Mouse (Mus musculus): Measurements from ENCODE around the gene Hirip3.
"Not testable (repeated sequence)": the region's sequence is repeated elsewhere in the genome, so short reads cannot be mapped to it uniquely, and the experiment has no call there.

Hirip3 gene

DNA sequence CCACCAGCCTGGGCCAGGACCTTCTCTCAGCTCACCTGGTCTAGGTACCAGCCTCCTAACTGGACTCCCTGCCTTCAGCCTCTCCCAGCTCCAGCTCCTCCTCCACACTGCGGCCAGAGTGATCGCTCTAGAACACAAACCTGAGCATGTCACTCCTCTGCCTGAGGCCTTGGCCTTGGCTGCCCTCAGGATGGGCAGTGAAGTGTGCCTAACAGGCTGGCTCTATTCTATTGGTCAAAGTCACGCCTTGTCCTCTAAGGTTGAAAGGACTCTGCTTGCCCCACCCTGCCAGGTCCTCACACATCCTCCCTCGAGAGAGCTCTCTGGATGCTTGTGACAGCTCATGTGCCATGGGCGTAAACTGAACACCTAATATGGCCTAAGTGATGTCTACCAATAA lies 8.3 kb upstream of the Hirip3 start:
- no peak for DNase-seq (ENCODE audit: low spot score in 2 of 2)

DNA sequence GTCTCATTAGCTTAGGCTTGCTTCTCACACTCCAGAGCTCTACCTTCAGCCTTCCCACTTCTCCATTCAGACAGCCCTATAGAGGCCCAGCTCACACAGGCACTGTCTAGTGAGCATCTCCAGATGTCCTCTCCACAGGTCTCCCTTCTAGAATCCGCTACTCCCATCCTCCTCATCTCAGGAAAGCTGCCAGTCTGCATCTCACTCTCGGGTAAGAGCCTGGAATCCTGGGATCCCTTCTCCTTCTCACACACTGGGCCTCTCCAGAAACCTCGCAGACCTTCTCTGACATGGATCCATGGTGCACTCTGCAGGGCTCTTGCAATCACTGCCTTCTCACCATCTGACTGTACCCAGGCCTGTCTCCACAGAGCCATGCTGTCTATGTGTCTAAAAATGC lies 6.1 kb upstream of the Hirip3 start:
- DNase-seq (ENCODE audit: low spot score in 2 of 2) = no peak

DNA sequence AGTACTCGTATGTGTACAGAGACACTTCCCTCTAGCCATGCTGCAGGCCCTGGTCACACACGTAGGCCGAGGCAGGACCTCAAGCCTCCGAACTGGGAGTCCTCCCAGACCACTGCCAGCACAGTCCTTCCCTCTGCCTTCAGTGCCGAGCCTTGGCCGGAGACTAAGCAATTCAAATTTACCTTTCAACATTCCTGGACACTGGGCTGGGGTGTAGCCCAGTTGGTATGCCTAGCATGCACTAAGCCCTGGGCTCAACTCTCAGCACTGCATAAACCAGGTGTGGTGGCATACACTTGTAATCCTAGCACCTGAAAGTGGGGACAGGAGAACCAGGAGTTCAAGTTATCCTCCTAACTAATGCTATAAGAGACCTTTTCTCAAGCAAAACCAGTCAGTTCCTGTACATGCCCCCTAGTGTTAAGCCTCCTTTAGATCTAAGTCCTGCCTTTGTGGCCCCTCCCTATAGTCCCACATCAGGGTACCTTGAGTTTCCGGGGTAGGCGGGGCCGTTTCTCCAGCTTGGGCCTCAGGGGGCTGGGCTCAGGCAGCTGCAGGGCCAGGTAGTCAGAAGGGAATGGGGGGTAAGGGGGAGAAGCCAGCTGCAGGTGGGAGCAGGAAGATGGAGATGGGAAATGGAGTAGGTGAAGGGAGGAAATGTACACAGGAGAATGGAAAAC lies 4.9 kb upstream of the Hirip3 start:
- peak; percentile 52 to 56 for DNase-seq (ENCODE audit: low spot score in 2 of 2)

DNA sequence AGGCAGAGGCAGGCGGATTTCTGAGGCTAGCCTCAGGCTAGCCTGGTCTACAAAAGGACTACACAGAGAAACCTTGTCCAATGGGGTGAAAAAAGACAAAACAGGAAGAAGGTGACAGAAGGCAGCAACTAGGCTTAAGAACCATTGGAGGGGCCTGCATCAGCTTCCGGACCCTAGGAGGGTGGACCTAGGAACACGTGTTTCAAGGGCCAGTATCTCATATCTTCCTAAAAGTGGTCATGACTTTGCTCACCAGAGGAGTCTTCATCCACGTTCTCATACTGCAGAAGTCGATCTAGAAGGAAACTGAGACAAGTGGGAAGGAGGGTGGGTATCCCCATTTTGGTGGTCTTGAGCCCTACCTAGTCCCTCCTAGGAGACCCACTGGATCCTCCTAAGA lies 785 bp upstream of the Hirip3 start:
- no peak for DNase-seq (ENCODE audit: low spot score in 2 of 2)

DNA sequence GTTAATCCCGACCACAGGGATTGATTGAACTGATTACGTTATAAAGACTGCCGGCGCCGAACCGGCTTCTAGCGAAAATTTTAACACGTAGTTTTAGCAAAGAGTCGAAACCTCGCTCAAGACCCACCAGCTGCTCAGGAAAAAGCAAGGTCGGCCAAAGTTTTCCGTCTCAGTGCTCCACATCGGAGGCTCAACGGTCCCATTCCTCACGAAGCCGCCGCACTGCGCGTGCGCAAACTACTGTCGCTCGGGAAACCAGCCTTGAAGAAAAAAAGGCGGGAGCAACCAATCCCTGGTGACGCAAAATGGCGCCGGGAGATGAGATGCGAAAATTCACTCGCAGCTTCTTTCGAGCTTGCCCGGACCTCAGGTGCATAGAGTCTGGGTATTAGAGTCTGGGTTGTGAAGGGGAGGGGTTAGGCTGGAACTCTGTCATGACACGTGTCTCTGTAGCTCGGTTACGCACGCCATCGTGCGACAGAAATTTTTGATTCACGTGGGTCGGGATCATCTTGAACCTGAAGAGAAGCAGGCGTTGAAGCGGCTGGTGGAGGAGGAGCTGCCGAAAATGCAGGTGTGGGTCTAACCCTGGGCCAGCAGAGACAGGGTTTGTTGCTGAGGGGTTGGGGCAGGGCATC lies 494 bp downstream of the Hirip3 start, which contains the start of gene Ino80e:
Ino80e (minus strand) TSS at position 231 of the 638 bp plus-strand sequence.
- DNase-seq (ENCODE audit: low spot score in 2 of 2) = peak; percentile 87 to 91

DNA sequence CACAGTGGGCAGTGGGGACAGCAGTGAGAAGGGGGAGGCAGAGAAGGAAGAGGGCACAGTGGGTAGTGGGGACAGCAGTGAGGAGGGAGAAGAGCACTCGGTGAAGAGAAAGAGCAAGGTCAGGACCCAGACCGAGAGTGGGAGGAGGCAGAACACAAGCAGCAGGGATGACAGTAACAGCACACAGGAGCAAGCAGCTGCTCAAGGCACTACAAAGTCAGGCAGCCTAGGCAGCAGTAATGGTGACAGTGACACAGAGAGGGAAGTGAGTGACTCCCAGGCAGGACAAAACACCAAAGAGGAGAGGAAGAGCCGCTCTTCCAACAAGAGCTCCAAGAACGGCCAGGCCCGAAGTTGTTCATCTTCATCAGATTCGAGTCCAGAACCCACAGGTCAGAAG lies 2.0 kb downstream of the Hirip3 start:
- DNase-seq (ENCODE audit: low spot score in 2 of 2) = no peak

DNA sequence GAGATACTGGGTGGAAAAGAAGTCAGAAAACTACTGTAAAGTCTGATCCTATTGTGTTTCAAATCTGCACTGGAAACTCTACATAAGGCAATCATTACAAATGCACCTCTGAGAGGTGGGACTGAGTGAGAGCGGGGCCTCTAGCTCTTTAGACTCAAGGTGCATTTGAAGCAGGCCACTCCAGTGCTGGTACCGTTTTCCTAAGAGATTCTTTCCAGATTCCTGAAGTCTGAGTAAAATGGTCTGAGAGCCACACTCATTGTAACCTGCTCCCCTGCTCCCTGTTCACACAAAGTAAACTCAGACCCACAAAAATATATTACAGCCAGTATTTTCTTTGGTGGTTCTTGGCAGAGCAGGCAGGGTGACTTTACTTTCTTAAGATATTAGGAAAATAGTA lies 5.8 kb downstream of the Hirip3 start:
- DNase-seq (ENCODE audit: low spot score in 2 of 2) = no peak

DNA sequence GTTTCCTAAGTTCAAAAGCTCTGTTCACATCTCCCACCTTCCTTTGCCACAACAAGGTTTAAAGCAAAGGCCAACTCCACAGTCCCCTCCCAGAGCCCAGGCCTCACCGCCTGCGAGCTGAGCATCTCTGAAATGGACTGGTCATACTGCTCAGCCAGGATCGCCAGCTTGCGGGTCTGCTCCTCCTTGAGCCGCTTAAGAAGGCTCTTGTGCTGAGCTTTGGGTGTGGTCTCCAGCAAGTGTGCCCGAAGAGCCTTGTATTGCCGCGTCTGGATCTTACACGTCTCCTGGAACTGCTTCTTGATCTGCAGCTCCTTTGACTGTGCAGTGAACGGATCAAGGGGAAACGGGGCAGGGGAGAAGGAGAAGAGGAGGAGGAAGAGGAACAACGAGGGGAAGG lies 6.2 kb downstream of the Hirip3 start:
- no peak for DNase-seq (ENCODE audit: low spot score in 2 of 2)

DNA sequence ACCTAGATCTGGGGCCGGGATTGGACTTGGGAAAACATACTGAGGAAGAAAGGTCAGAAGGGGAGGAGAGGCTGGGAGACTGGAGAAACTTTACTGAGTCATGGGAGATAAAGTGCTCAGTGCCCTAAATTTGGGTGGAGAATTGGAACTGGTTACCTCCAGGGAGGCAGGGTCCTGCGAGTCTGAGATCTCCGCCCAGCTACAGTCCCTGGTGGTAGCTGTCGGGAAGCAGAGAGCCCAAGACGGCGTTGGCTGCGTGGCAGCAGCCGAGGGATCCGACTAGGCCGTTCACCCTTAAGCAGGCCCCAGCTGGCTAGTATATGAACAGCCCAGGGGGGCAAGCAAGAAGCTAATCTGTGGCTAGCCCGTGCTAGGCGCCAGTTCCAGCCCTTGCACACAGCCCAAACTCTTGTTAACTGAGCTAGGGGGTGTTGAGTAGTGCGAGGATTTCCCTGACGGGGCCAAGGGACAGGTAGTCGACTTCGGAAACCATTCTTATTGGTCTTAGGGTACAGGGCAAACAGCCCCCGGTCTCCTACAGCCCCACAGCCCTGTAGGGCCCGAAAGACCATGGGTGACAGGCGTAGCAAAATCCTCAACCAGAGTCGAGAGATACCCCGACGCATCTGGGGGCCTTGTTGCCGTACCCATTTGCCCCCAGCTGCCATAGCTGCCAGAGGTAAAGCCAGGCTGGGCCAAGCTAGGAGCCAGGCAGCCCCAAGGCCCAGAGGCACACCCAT lies 8.2 kb downstream of the Hirip3 start:
- no peak for DNase-seq (ENCODE audit: low spot score in 2 of 2)

DNA sequence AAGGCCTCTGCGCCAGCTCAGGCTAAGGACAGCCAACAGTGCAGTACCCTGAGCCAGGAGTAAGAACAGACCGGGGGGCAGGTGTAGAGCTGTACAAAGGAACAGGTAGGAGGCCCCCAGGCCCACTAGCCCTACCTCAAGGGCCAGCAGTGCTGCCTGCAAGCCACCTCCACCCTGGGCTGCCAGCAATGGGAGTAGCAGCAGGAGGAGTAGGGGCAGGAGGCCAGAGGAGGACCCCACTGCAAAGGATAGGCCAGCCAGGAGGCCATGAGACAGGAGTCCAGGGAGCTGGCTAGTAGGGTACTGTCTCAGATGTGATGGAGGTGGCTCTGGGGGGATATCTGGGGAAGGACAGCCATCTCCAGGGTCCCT lies 8.7 kb downstream of the Hirip3 start:
- DNase-seq (ENCODE audit: low spot score in 2 of 2) = no peak

DNA sequence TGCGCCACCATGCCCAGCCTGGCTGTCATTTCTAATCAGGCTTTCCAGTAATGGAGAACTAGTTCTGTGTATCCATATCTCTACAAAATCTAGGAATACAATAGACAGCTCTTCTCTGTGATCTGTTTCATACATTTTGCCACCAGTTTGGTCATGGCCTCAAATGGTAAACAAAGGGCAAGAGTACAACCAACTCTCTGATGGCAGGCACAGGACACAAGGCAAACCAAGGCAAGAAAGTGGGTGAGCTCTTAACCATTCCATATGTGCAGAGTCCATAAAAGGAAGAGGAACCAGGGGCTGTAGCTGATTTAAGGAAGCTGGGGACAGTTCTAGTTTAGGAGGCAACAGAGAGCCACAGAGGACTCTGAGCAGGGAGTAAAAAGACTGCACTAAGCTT lies 15.5 kb downstream of the Hirip3 start:
- no peak for DNase-seq (ENCODE audit: low spot score in 2 of 2)

DNA sequence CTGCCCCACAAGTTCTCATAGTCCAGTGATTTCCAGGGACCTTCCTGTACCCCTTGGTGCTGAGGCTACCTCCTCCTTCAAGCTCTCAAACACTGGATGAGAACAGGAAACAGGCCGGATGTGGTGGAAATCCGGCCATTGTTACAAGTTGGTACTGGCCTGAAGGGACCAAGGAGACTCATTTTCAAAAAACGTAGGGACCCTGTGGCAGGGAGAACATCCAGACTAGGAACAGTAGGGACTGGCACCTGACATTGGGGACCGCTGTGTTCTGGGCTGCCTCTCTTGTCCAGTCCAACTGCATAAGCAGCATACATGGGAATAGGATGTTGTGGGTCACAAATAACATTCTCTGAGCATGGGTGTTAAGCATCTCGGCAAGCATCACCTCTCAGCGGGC lies 19.3 kb downstream of the Hirip3 start:
- DNase-seq (ENCODE audit: low spot score in 2 of 2) = no peak

DNA sequence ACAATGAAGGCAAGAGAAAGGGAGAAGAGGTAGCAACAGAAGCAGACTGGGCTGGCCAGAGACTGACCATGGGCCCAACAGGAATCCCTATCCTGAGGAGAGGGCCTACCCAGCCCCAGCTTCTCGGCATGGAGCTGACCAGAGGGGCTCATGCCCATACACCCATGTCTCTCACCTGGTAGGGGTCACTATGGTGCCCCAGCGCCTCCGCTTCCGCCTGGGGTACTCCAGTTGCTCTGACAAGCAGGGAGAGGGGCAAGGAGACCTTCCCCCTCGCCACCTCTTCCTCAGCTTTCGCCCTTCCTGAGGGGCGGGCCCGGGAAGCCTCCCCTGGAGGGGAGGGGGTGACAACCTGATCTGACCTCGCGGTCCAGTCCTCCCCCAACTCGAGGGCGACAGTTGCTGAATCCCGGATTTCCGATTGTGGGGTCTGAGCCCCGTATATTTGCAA lies 22.0 kb downstream of the Hirip3 start:
- peak; percentile 22 to 36 for DNase-seq (ENCODE audit: low spot score in 2 of 2)

DNA sequence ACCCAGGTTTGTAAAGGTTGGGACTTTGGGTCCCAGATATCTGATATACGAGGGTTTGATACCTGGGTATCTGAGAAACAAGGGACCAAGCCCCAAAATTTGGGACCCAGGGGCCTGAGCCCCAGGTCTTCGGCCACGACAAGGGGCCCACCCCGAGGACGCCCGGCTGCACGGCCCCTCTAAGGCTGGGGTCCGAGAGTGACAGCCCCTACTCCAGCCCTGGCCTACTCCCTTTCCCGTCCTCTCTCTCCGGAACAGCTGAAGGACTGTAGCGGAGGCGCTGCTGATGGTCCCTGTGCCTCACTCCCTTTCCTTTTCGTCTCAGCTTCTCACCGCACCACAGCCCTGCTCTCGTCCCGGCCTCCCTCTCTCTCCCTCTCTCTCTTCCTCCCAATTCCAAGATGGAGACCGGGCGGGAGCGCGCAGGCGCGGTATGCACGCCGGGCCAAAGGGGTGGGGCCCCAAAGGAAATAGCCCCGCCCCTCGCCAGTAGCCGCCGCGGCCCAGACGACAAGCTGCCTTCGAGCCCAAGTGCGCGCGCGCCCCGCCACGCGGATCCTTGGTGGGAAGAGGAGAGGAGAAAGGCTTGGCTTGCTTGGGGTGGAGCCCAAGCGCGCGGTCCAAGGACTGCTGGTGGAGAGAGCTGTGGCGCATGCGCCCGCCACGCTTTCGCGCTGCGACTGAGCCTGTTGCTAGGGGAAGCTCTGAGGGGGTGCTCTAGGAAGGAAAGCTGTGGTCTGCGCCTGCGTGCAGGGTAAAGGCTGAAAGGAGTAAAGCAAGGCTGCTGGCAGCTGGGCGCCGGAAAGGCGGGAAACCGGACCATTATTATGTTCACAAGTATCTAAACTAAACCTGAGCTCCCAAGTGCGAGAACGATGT lies 22.8 kb downstream of the Hirip3 start, which contains the start of gene Taok2:
Taok2 (minus strand) TSS at position 418 of the 879 bp plus-strand sequence.
- DNase-seq (ENCODE audit: low spot score in 2 of 2) = peak; percentile 92 to 93

DNA sequence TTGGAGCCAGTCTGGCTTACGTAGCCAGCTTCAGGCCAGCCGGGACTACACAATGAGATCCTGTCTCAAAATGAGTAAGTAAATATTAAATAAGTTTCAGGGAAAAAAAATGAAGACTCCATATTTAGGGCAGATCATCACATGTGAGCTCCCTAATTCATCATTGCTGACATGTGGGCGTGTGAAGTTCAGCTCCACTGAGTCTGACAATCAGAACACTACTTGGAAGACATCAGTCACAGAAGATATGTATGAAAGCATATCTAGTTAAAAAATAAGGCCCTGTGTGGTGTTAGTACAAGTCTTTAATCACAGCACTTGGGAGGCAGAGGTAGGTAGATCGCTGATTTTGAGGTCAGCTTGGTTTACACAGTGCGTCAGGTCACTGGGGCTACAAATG lies 25.5 kb downstream of the Hirip3 start:
- no peak for DNase-seq (ENCODE audit: low spot score in 2 of 2)

DNA sequence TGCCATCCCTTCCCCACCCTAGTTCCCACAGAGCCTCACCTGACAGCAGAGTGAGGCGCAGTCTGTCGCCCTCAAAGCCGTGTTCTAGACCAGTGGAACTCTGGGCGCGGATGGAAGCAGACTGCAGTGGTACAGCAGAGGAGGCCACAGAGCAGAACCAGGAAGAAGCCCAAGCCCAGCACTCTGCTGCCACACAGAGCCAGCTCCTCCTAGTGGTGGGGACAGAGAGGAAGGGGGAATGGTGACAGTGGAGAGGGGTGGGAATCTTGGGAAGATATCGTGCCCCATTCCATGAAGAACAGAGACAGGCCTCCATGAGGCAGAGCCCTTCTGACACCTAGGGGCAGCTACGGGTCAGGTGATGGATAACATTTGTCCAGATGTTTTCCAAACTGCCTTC lies 27.1 kb downstream of the Hirip3 start:
- DNase-seq (ENCODE audit: low spot score in 2 of 2) = peak in 1 of 2 experiments; percentile 24

DNA sequence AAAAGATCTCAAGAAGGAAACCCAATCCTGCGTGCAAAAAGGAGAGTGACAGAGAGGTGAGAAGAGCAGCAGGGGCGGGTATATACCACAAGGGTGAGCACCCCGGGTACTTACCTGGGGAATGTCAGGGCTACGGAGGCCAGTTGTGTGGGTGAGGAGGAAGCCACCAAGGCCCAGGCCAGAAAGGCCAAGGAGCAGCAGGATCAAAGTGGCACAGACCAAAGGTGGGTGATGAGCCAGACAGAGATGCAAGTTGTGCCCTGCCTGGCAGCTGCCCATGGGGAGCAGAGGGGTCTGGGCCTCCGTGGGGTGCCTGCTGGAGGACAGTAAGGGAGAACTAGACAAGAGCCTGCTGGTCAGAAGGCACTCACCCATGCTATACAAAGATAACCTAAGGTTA lies 35.1 kb downstream of the Hirip3 start:
- no peak for DNase-seq (ENCODE audit: low spot score in 2 of 2)

DNA sequence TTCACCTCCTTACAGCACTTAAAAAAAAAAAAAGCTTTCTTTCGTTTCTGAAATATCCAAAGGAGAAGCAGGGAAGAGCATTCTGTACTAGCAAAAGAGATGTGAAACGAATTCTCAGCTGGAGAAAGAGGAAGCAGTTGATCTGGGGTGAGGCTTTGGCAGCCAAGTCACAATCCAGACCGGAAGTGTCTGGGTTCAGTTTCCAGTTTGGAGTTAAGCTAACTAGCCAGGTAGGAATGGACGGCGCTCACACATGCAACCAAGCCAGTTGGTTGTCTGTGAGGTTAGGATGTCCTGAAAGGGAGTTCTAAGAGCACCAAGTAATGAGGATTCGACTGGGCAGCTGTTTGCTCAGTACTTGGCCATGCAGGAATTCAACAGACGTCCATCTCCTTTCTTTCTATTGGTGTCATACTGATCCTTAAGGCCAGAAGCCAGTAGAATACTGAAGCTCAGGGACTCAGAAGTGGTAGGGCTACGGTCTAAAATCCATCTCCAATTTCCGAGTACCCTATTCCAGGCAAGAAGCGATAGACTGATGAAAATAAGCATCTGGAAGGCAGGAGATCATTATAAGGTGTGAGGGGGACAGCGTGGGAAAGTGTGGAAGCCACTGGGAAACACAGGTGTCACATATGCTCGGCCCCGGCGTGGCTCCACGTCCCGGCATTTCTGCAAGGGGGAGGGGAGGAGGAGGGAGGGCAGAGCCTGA lies 35.8 kb downstream of the Hirip3 start:
- no peak for DNase-seq (ENCODE audit: low spot score in 2 of 2)

DNA sequence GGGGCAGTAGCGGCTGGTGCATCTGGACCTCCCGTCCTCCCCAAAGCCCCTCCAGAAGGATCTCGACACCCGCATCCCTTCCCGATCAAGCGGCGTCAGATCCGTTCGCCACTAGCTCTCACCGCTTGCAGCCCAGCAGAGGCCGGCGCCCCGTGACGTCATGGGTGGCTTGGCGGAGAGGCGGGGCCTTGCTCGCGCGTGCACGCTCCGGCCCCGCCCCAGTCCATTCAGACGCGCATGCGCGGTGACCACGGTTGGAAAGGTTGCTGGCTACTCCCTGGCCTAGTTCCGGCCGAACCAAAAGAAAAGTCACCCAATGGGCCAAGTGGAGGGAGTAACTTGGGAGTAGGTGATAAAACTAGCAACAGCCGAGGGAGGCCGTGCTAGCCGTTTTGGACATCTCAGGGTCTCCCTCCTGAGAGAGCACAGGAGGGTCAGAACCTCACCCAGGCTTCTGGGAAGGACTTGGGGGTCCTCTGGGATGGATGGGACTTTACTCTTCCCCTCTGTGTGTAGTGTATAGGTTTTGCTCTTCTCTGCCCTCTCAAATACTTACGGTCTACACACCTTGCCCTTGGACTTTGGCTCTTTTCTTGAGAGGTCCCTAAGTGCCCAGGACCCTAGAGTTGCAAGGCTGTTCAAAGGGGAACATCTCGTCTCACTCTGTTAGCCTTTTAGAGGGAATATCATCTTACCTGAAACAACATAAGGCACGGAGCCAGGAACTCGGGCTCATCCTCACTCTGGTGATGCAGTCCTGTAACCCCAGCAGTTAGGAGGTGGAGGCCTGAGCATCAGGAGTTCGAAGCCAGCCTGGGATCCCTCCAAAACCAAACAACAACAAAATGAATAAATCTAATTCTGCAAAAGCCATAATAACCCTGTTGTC lies 36.6 kb downstream of the Hirip3 start:
- DNase-seq (ENCODE audit: low spot score in 2 of 2) = peak; percentile 85 to 96

DNA sequence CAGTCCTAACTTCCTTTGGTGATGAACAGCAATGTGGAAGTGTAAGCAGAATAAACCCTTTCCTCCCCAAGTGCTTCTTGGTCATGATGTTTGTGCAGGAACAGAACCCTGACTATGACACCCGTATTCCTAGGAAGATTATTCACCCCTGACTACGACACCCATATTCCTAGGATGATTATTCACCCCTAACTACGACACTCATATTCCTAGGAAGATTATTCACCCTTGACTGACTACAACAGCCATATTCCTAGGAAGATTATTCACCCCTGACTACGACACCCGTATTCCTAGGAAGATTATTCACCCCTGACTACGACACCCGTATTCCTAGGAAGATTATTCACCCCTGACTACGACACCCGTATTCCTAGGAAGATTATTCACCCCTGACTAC lies 38.0 kb downstream of the Hirip3 start:
- not testable (repeated sequence) for DNase-seq (ENCODE audit: low spot score in 2 of 2)

All from thymus, postnatal 10 days (tissue).